In the genomic region with DNA sequence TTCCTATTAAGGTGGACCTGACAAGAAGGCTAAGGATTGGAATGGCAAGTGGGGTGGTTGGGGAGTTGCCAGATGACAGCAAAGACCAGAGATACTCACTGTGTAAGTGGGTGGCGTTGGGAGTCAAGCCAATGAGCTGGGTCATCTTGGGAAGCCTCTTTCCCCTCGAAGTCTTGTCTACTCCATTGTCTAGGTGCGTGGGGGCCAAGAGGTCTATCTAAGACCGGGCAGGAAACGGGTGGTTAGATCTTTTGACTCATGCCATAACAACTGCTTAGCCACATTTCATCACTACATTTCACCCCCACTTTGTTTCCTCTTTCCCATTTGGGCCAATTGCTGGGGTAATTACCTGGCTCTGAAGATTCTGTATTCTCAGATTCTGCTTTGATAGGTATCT, we compare ENCODE assay signal across 8 mouse cellular contexts. TPM values are rescaled to one million over a fixed set of nuclear protein-coding genes. Genes with fewer than 3 reads are reported as not detected.
DNase-seq lines count a peak whose midpoint lies in the region; ATAC-seq lines count a peak whose summit lies in the region.

No protein-coding gene starts in this region.

- no peak overlapping the region for H3K27ac ChIP-seq in neural tube, embryonic 11.5 days (ENCODE audit: low read depth, low read length)
- H3K27ac ChIP-seq in embryonic facial prominence, embryonic 14.5 days (replicated peaks; ENCODE audit: low read depth, low read length) = peak overlapping the region; percentile 91
- H3K27ac ChIP-seq in hindbrain, embryonic 13.5 days = peak overlapping the region; percentile 70; the same call in 1 of the 2 replicates
- H3K27ac ChIP-seq in liver, embryonic 13.5 days = peak overlapping the region; percentile 77

- H3K9ac ChIP-seq in neural tube, embryonic 11.5 days (ENCODE audit: low read length) = no peak overlapping the region; the same call in 1 of the 2 replicates
- H3K9ac ChIP-seq in embryonic facial prominence, embryonic 14.5 days (ENCODE audit: low read depth, low read length) = peak overlapping the region; percentile 63; the same call in 1 of the 2 replicates
- H3K9ac ChIP-seq in hindbrain, embryonic 13.5 days = 0 out of 2 replicates have a peak overlapping the region, but pooled peaks have one; percentile 72
- H3K9ac ChIP-seq in liver, embryonic 13.5 days = peak overlapping the region; percentile 71

- no peaks in the 10 kb centered on the region; the same call in 1 of the 2 replicates for H3K36me3 ChIP-seq in neural tube, embryonic 11.5 days (ENCODE audit: control insufficient read depth, insufficient read depth, low read length)
- peaks cover 28% of the 10 kb centered on the region for H3K36me3 ChIP-seq in embryonic facial prominence, embryonic 14.5 days (ENCODE audit: control insufficient read depth, insufficient read depth, low read length)
- no peaks in the 10 kb centered on the region; the same call in 1 of the 2 replicates for H3K36me3 ChIP-seq in hindbrain, embryonic 13.5 days
- H3K36me3 ChIP-seq in liver, embryonic 13.5 days = peaks cover 34% of the 10 kb centered on the region

- peak overlapping the region; percentile 85 for H3K4me2 ChIP-seq in neural tube, embryonic 11.5 days (ENCODE audit: low read depth)
- H3K4me2 ChIP-seq in embryonic facial prominence, embryonic 14.5 days (ENCODE audit: low read depth, low read length) = peak overlapping the region; percentile 77
- peak overlapping the region; percentile 88 for H3K4me2 ChIP-seq in hindbrain, embryonic 13.5 days
- peak overlapping the region; percentile 87 for H3K4me2 ChIP-seq in liver, embryonic 13.5 days

- ATAC-seq in neural tube, embryonic 11.5 days (ENCODE audit: insufficient read depth, low FRiP score, low TSS enrichment) = no peak
- no peak for ATAC-seq in embryonic facial prominence, embryonic 14.5 days (ENCODE audit: low read depth)
- ATAC-seq in hindbrain, embryonic 13.5 days (ENCODE audit: low FRiP score) = no peak
- no peak for ATAC-seq in liver, embryonic 13.5 days (ENCODE audit: low read depth)

- no peak overlapping the region for H3K4me3 ChIP-seq in neural tube, embryonic 11.5 days (ENCODE audit: low read depth, low read length)
- peak overlapping the region; percentile 51 for H3K4me3 ChIP-seq in embryonic facial prominence, embryonic 14.5 days (ENCODE audit: low read depth, low read length)
- H3K4me3 ChIP-seq in hindbrain, embryonic 13.5 days = peak overlapping the region; percentile 47
- H3K4me3 ChIP-seq in liver, embryonic 13.5 days (replicated peaks) = peak overlapping the region; percentile 66

- no peaks in the 10 kb centered on the region for H3K9me3 ChIP-seq in neural tube, embryonic 11.5 days (ENCODE audit: control insufficient read depth, low read length)
- H3K9me3 ChIP-seq in embryonic facial prominence, embryonic 14.5 days (ENCODE audit: control insufficient read depth, low read length) = no peaks in the 10 kb centered on the region
- H3K9me3 ChIP-seq in hindbrain, embryonic 13.5 days = no peaks in the 10 kb centered on the region
- no peaks in the 10 kb centered on the region for H3K9me3 ChIP-seq in liver, embryonic 13.5 days (replicated peaks)

- DNase-seq in neural tube, embryonic 11.5 days (ENCODE audit: low spot score) = no peak
- DNase-seq in neural tube, embryonic 10.5 days (ENCODE audit: extremely low spot score, low spot score) = no peak
- no peak for DNase-seq in embryonic facial prominence, embryonic 14.5 days (ENCODE audit: low spot score)
- DNase-seq in liver, embryonic 13.5 days = no peak
- peak; percentile 28 to 56 for DNase-seq in natural killer cell, adult 2 months (ENCODE audit: low spot score in 2 of 2)
- DNase-seq in cerebellum, postnatal 14 days = no peak
- no peak for DNase-seq in c-Kit-positive CD71-positive TER-119-positive erythroid progenitor cells, embryonic 14.5 days (ENCODE audit: low spot score)

- H3K27me3 ChIP-seq in neural tube, embryonic 11.5 days (ENCODE audit: control insufficient read depth, insufficient read depth, low read length) = no peaks in the 10 kb centered on the region
- H3K27me3 ChIP-seq in embryonic facial prominence, embryonic 14.5 days (replicated peaks; ENCODE audit: control insufficient read depth, insufficient read depth, low read length) = no peaks in the 10 kb centered on the region
- peaks cover 16% of the 10 kb centered on the region for H3K27me3 ChIP-seq in hindbrain, embryonic 13.5 days
- 0 out of 2 replicates have a peak, but pooled peaks cover 11% of the 10 kb centered on the region for H3K27me3 ChIP-seq in liver, embryonic 13.5 days

- H3K4me1 ChIP-seq in neural tube, embryonic 11.5 days (ENCODE audit: control insufficient read depth, insufficient read depth, low read length) = peaks cover 7% of the 10 kb centered on the region; the same call in 1 of the 2 replicates
- H3K4me1 ChIP-seq in embryonic facial prominence, embryonic 14.5 days (ENCODE audit: control insufficient read depth, insufficient read depth, low read length) = peaks cover 50% of the 10 kb centered on the region
- H3K4me1 ChIP-seq in hindbrain, embryonic 13.5 days (replicated peaks) = peaks cover 42% of the 10 kb centered on the region
- peaks cover 46% of the 10 kb centered on the region for H3K4me1 ChIP-seq in liver, embryonic 13.5 days (replicated peaks)

- 92% methylated on average over 5 of the region's 5 CpGs for WGBS in neural tube, embryonic 11.5 days
- WGBS in embryonic facial prominence, embryonic 14.5 days = 69% methylated on average over 5 of the region's 5 CpGs
- WGBS in hindbrain, embryonic 13.5 days = 88% methylated on average over 5 of the region's 5 CpGs
- 18% methylated on average over 5 of the region's 5 CpGs for WGBS in liver, embryonic 13.5 days (ENCODE audit: insufficient replicate concordance)

RNA-seq across cellular contexts. Expression of a gene that starts 1.2 kb away (rescaled TPM):
- polyA plus RNA-seq in neural tube, embryonic 11.5 days (2014; fragmentation: Nextera tagmentation; extraction: Ambion mirVana) = 14.9 and 18.6 TPM in 2 replicates
- polyA plus RNA-seq in embryonic facial prominence, embryonic 14.5 days (2014; fragmentation: Nextera tagmentation; extraction: Ambion mirVana) = 35.7 and 52.1 TPM in 2 replicates
- polyA plus RNA-seq in hindbrain, embryonic 13.5 days (2015; fragmentation: Nextera tagmentation; extraction: Ambion mirVana) = 23.5 and 24.7 TPM in 2 replicates
- polyA plus RNA-seq in liver, embryonic 13.5 days (2015; fragmentation: Nextera tagmentation; extraction: Ambion mirVana) = 18.9 and 20.2 TPM in 2 replicates

RNA-seq across cellular contexts. Expression of a gene that starts 20.1 kb away (rescaled TPM):
- 293 and 295 TPM in 2 replicates for polyA plus RNA-seq in neural tube, embryonic 11.5 days (2014; fragmentation: Nextera tagmentation; extraction: Ambion mirVana)
- polyA plus RNA-seq in embryonic facial prominence, embryonic 14.5 days (2014; fragmentation: Nextera tagmentation; extraction: Ambion mirVana) = 156 and 181 TPM in 2 replicates
- 494 and 549 TPM in 2 replicates for polyA plus RNA-seq in hindbrain, embryonic 13.5 days (2015; fragmentation: Nextera tagmentation; extraction: Ambion mirVana)
- polyA plus RNA-seq in liver, embryonic 13.5 days (2015; fragmentation: Nextera tagmentation; extraction: Ambion mirVana) = 117 and 123 TPM in 2 replicates

RNA-seq across cellular contexts. Expression of a gene that starts 29.9 kb away (rescaled TPM):
- polyA plus RNA-seq in neural tube, embryonic 11.5 days (2014; fragmentation: Nextera tagmentation; extraction: Ambion mirVana) = 23.5 TPM in 2 replicates
- polyA plus RNA-seq in embryonic facial prominence, embryonic 14.5 days (2014; fragmentation: Nextera tagmentation; extraction: Ambion mirVana) = 38.7 and 39.4 TPM in 2 replicates
- 37.4 and 40.5 TPM in 2 replicates for polyA plus RNA-seq in hindbrain, embryonic 13.5 days (2015; fragmentation: Nextera tagmentation; extraction: Ambion mirVana)
- 8.1 and 8.9 TPM in 2 replicates for polyA plus RNA-seq in liver, embryonic 13.5 days (2015; fragmentation: Nextera tagmentation; extraction: Ambion mirVana)

RNA-seq across cellular contexts. Expression of a gene that starts 43.9 kb away (rescaled TPM):
- polyA plus RNA-seq in neural tube, embryonic 11.5 days (2014; fragmentation: Nextera tagmentation; extraction: Ambion mirVana) = 813 and 863 TPM in 2 replicates
- polyA plus RNA-seq in embryonic facial prominence, embryonic 14.5 days (2014; fragmentation: Nextera tagmentation; extraction: Ambion mirVana) = 1,198 and 1,307 TPM in 2 replicates
- 683 and 734 TPM in 2 replicates for polyA plus RNA-seq in hindbrain, embryonic 13.5 days (2015; fragmentation: Nextera tagmentation; extraction: Ambion mirVana)
- 614 and 696 TPM in 2 replicates for polyA plus RNA-seq in liver, embryonic 13.5 days (2015; fragmentation: Nextera tagmentation; extraction: Ambion mirVana)

RNA-seq across cellular contexts. Expression of a gene that starts 43.9 kb away (rescaled TPM):
- polyA plus RNA-seq in neural tube, embryonic 11.5 days (2014; fragmentation: Nextera tagmentation; extraction: Ambion mirVana) = 432 and 435 TPM in 2 replicates
- 479 and 488 TPM in 2 replicates for polyA plus RNA-seq in embryonic facial prominence, embryonic 14.5 days (2014; fragmentation: Nextera tagmentation; extraction: Ambion mirVana)
- polyA plus RNA-seq in hindbrain, embryonic 13.5 days (2015; fragmentation: Nextera tagmentation; extraction: Ambion mirVana) = 497 and 540 TPM in 2 replicates
- polyA plus RNA-seq in liver, embryonic 13.5 days (2015; fragmentation: Nextera tagmentation; extraction: Ambion mirVana) = 250 and 284 TPM in 2 replicates

Comparison
In these comparisons a context has a peak if more than half of its experiments do, and no peak if none do; other contexts are left out.
1. DNase-seq: peak in natural killer cell, adult 2 months (2 of 2); none in neural tube, embryonic 11.5 days (single experiment), neural tube, embryonic 10.5 days (single experiment), embryonic facial prominence, embryonic 14.5 days (single experiment), liver, embryonic 13.5 days (single experiment), cerebellum, postnatal 14 days (0 of 2) and c-Kit-positive CD71-positive TER-119-positive erythroid progenitor cells, embryonic 14.5 days (single experiment).
2. Peak in every context shown above with its lines, with median percentiles within 50 percentile points of each other: H3K4me2 ChIP-seq.